Mouse (Mus musculus) lung, embryonic 16.5 days (tissue): Measurements from ENCODE around the gene Ccdc86. TPM values are rescaled to one million over a fixed set of nuclear protein-coding genes. Genes with fewer than 3 reads are reported as not detected.

Source experiments
- ATAC-seq: fragments of 200-750 bp; cut with Nextera tagmentation; 2 replicates; pipeline ENCODE4 v1.8.0; 2017; ENCODE audit warnings: low read depth, mild to moderate bottlenecking, moderate library complexity
- H3K27ac ChIP-seq: fragments of 300-500 bp; sonication (generic); 2 replicates; pipeline ENCODE4 v1.5.1; 2014; ENCODE audit warnings: mild to moderate bottlenecking, control low read depth, low read length
- H3K27me3 ChIP-seq: fragments of 300-500 bp; sonication (generic); 2 replicates; pipeline ENCODE4 v1.6.1; 2014; ENCODE audit warnings: low read depth, low read length, mixed read lengths; ENCODE audit not compliant: control insufficient read depth, insufficient read depth
- H3K36me3 ChIP-seq: fragments of 300-500 bp; sonication (generic); 2 replicates; pipeline ENCODE4 v1.6.1; 2014; ENCODE audit warnings: low read length; ENCODE audit not compliant: control insufficient read depth, insufficient read depth
- H3K4me1 ChIP-seq: fragments of 300-500 bp; sonication (generic); replicated peaks from 2 replicates; pipeline ENCODE4 v1.6.1; 2014; ENCODE audit warnings: low read length, mixed read lengths; ENCODE audit not compliant: control insufficient read depth, insufficient read depth
- H3K4me2 ChIP-seq: fragments of 300-500 bp; sonication (generic); 2 replicates; pipeline ENCODE4 v1.6.1; 2014; ENCODE audit warnings: low read depth, low read length, control low read depth
- H3K4me3 ChIP-seq: fragments of 300-500 bp; sonication (generic); 2 replicates; pipeline ENCODE4 v1.5.1; 2014; ENCODE audit warnings: mild to moderate bottlenecking, low read length, control low read depth
- H3K9ac ChIP-seq: fragments of 300-500 bp; sonication (generic); 2 replicates; pipeline ENCODE4 v1.6.1; 2014; ENCODE audit warnings: low read length, control low read depth
- H3K9me3 ChIP-seq: fragments of 300-500 bp; sonication (generic); 2 replicates; pipeline ENCODE4 v1.6.1; 2016; ENCODE audit warnings: low read length; ENCODE audit not compliant: control insufficient read depth
- WGBS: fragments of 180-500 bp; shearing (Covaris S2); extraction: QIAGEN DNeasy Blood & Tissue Kit; methylation state at CpG from one replicate; pipeline ENCODE4 v1.1.7; 2014; 5-methylcytosine and 5-hydroxymethylcytosine counted together
- polyA plus RNA-seq: library from polyadenylated mRNA; unstranded; fragments of >200 nt; fragmentation: Nextera tagmentation; extraction: Ambion mirVana; gene quantifications from 2 replicates; pipeline ENCODE4 v1.2.1, GENCODE M21; 2015

Gene Ccdc86
- polyA plus RNA-seq: 22.6 and 23.9 TPM in 2 replicates

DNA sequence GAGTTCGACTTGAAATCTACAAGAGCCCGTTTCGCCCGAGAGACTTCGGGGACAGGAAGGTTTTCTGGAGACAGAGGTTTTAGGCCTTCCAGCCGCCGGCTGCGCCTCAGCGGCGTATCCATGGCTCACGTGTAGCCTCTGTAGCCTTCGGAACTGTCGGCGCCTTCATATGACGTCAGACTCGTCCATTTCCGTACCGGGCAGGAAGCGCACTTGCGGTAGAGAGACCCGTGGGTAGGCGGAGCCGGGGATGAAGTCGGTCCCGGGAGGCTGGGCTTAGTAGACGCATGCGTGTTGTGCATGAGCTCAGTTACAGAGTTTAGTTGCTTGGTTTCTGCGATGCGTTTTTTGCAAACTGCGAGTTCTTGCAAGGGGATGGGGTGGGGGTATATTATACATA is at the start of gene Ccdc86:
Ccdc86 (minus strand) TSS at position 155 of the 400 bp plus-strand sequence.
- H3K4me1 ChIP-seq: peaks cover 28% of the 10 kb centered on the region
- under 1% methylated on average over 30 of the region's 30 CpGs for WGBS
- H3K4me2 ChIP-seq: peak within 1 kb of the TSS; percentile 100
- H3K27ac ChIP-seq: peak within 1 kb of the TSS; percentile 32
- H3K9me3 ChIP-seq: no peaks in the 10 kb centered on the region
- peaks cover 9% of the 10 kb centered on the region for H3K36me3 ChIP-seq
- H3K4me3 ChIP-seq: peak within 1 kb of the TSS; percentile 77
- peak; percentile 96 for ATAC-seq
- H3K9ac ChIP-seq: peak within 1 kb of the TSS; percentile 85
- H3K27me3 ChIP-seq: no peaks in the 10 kb centered on the region

DNA sequence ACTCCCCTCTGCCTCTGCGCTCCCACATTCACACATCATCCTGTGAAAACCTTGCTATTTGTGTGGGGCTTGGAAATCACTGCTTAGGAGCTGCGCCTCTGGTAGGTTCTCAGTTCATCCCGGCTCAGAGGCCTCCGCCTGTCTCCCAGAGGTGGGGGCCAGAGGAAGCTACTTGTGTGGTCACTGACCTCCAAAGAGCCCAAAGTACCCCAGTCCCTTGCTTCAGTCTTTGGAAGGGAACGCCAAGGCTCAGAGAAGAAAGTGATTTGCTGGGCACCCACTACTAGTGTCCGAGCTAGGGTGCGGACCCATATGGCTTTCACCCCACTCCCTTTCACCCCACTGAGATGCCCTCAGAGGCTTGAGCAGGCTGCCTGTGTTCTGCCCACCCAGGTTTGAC is 44.1 kb upstream of the Ccdc86 start, which contains the start of gene Ms4a15:
Ms4a15 (minus strand) TSS at position 101 of the 400 bp plus-strand sequence.
- H3K27ac ChIP-seq: no peak within 1 kb of the TSS
- H3K27me3 ChIP-seq: no peaks in the 10 kb centered on the region
- no peak for ATAC-seq
- no peaks in the 10 kb centered on the region for H3K36me3 ChIP-seq
- 84% methylated on average over 7 of the region's 7 CpGs for WGBS
- no peak within 1 kb of the TSS for H3K4me3 ChIP-seq
- H3K9ac ChIP-seq: no peak within 1 kb of the TSS
- no peaks in the 10 kb centered on the region for H3K9me3 ChIP-seq
- no peaks in the 10 kb centered on the region for H3K4me1 ChIP-seq
- H3K4me2 ChIP-seq: no peak within 1 kb of the TSS

DNA sequence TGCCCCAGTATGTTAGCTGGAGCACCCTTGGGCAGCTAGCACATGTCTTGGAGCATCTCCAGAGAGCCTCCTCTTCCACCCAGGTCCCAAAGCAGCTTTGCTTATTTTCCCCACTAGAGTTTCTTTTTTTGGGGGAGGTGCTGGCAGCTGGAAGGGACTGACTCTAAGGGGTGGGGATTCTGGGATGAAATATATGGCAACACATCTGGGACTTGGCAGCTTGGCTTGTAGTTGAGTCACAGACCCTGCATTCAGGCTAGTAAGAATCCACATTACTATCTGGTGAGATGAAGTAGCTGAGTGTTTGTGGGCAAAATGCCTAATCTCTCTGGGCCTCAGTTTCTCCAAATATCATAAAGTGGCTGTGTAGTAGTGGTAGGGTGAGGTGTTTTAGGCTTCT is 42.8 kb upstream of the Ccdc86 start:
- H3K4me2 ChIP-seq: no peak overlapping the region
- no peaks in the 10 kb centered on the region for H3K27me3 ChIP-seq
- no peaks in the 10 kb centered on the region for H3K9me3 ChIP-seq
- H3K4me1 ChIP-seq: no peaks in the 10 kb centered on the region
- H3K4me3 ChIP-seq: no peak overlapping the region
- H3K9ac ChIP-seq: no peak overlapping the region
- no peak overlapping the region for H3K27ac ChIP-seq
- H3K36me3 ChIP-seq: no peaks in the 10 kb centered on the region
- no peak for ATAC-seq

DNA sequence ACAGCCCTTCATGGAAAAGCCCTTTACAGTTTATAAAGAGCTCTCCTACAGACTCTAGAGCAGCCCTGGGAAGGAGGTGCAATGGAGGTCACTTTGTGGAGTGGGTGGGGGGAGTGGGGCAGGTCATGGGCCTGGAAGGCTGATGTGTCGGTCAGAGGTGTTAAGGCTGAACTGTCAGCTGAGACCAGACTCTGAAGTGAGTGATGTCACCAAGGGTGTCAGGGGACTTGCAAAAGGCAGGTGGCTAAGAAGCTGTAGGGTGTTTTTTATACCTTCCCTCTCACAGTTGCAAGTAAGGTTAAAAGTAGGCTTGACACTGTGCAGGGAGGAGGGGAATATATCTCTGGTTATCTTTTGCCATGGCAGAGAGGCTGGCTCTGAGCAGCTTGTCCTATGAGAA is 41.7 kb upstream of the Ccdc86 start:
- Histone ChIP-seq H3K36me3 (no peaks in the 10 kb centered on the region), H3K4me3 (no peak overlapping the region), H3K4me1 (no peaks in the 10 kb centered on the region), H3K9ac (no peak overlapping the region), H3K9me3 (no peaks in the 10 kb centered on the region), H3K4me2 (no peak overlapping the region), H3K27me3 (no peaks in the 10 kb centered on the region), H3K27ac (no peak overlapping the region)
- no peak for ATAC-seq
- 25% methylated on average over 1 of the region's 1 CpGs for WGBS

DNA sequence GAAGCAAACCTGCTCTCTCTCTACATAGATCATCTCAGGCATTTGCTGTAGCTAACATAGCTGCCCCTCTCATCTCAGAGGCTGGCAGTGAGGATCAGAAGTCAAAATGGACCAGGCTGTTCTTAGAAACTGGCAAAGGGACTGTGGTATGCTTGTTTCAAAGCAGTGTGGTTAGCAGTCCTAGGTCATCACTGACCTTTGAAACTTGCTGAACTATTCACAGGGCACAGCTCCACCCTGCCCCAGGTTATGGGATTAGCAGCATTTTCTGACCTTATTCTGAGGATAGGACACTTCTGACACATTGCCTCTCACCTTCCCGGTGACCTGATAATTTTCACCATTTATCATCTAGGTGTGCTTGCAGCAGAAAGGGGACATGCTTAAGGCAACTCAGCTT is 39.5 kb upstream of the Ccdc86 start:
- ATAC-seq: no peak
- no peaks in the 10 kb centered on the region for H3K4me1 ChIP-seq
- H3K4me2 ChIP-seq: no peak overlapping the region
- WGBS: 83% methylated on average over 1 of the region's 1 CpGs
- H3K27ac ChIP-seq: no peak overlapping the region
- no peaks in the 10 kb centered on the region for H3K9me3 ChIP-seq
- H3K36me3 ChIP-seq: no peaks in the 10 kb centered on the region
- no peaks in the 10 kb centered on the region for H3K27me3 ChIP-seq
- H3K9ac ChIP-seq: no peak overlapping the region
- no peak overlapping the region for H3K4me3 ChIP-seq

DNA sequence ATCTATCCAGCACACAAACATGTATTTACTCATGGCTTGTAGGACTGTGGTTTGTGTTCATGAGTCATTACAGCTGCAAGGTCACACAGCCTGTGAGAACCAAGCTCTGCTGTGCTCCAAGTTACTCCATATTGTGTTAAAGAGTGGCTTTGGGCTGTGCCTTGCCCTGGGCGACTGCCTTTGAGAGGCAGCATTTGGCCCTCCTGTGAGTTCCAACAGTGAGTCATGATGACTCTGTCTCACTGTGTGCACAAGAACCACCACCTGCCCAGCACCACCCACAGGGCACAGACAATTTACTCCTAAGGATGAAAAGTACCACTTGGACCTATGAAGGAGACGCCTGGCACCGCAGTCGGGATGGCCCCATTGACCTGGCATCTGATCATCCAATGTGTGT is 36.8 kb upstream of the Ccdc86 start:
- Histone ChIP-seq H3K27me3 (no peaks in the 10 kb centered on the region), H3K36me3 (no peaks in the 10 kb centered on the region), H3K4me3 (no peak overlapping the region), H3K9me3 (no peaks in the 10 kb centered on the region), H3K27ac (no peak overlapping the region), H3K9ac (no peak overlapping the region), H3K4me2 (no peak overlapping the region), H3K4me1 (no peaks in the 10 kb centered on the region)
- no peak for ATAC-seq
- 85% methylated on average over 4 of the region's 4 CpGs for WGBS

DNA sequence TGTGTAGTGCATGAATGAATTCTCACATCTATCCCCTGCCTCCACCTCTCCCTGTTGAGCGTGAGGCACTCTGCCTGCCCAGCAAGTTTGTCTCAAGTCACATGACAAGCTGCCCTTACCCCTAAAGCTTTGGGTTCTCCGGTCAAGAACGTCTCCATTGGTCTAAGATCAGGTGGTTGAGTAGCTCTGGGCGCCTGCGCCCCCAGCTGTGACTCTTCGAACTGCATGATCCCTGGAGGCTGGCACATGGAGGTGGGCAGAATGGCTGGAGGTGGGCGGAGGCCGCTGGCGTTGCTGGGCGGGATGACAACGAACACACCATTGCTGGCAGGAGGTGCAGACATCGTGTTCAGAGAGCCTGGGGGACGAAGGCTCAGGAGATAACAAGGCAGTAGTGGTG is 35.5 kb upstream of the Ccdc86 start:
- ATAC-seq: no peak
- no peak overlapping the region for H3K4me3 ChIP-seq
- WGBS: 67% methylated on average over 13 of the region's 13 CpGs
- H3K36me3 ChIP-seq: no peaks in the 10 kb centered on the region
- H3K27ac ChIP-seq: no peak overlapping the region
- H3K4me1 ChIP-seq: 0 out of 2 replicates have a peak, but pooled peaks cover 1% of the 10 kb centered on the region
- no peaks in the 10 kb centered on the region for H3K27me3 ChIP-seq
- H3K9me3 ChIP-seq: no peaks in the 10 kb centered on the region
- no peak overlapping the region for H3K4me2 ChIP-seq
- no peak overlapping the region for H3K9ac ChIP-seq

DNA sequence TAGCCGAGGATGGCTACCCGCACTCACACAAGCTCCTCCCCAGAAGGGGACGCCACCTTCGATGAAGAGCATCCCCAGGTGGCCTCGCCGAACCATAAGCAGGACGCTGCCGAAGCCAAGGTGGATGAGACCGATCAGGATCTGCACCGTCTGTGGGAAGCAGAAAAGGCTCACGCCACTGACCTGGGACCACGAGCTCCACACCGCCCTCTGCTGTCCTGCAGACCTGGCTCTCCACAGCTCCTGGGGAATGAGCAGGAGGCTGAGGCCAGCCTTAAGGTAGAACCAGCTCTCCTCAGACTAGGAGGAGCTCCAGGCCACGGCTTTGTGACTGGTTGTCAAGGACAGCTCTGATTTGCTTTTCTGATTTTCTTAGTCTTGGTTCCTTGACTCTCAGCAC is 34.1 kb upstream of the Ccdc86 start:
- peak overlapping the region; percentile 35; the same call in 1 of the 2 replicates for H3K4me2 ChIP-seq
- 10% methylated on average over 14 of the region's 14 CpGs for WGBS
- no peak overlapping the region for H3K4me3 ChIP-seq
- no peaks in the 10 kb centered on the region for H3K9me3 ChIP-seq
- H3K4me1 ChIP-seq: 0 out of 2 replicates have a peak, but pooled peaks cover 2% of the 10 kb centered on the region
- no peak overlapping the region for H3K27ac ChIP-seq
- H3K9ac ChIP-seq: no peak overlapping the region
- ATAC-seq: peak; percentile 46; the same call in 1 of the 2 replicates
- H3K36me3 ChIP-seq: no peaks in the 10 kb centered on the region
- no peaks in the 10 kb centered on the region for H3K27me3 ChIP-seq

DNA sequence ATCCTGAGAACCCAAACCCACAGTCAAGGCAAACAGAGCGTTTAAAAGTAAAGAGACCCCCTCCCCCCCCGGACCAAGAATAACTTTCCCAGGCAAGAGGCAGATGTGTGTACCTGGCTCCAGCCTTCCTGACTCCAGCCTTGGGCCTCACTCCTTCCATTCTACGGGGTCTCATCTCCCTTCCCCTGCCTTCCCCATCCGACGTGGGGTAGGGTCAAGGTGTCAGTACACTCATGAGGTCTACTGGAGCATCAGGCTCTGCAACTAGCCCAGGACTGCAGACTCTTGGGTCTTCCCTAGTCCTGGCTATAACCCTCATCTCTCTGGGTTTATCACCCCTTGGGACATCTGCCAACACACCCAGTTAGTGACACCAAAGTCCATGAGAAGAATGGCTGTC is 31.1 kb upstream of the Ccdc86 start:
- H3K27me3 ChIP-seq: no peaks in the 10 kb centered on the region

More for the DNA sequence above, 31.1 kb upstream of the Ccdc86 start:
- H3K9me3 ChIP-seq: no peaks in the 10 kb centered on the region
- no peak for ATAC-seq
- H3K36me3 ChIP-seq: no peaks in the 10 kb centered on the region
- 0 out of 2 replicates have a peak, but pooled peaks cover 2% of the 10 kb centered on the region for H3K4me1 ChIP-seq
- H3K4me2 ChIP-seq: no peak overlapping the region
- no peak overlapping the region for H3K9ac ChIP-seq
- no peak overlapping the region for H3K4me3 ChIP-seq
- 64% methylated on average over 5 of the region's 5 CpGs for WGBS
- no peak overlapping the region for H3K27ac ChIP-seq
